Mouse (Mus musculus) erythroblast, embryonic 14.5 days (primary cell): ENCODE data around the gene Hdhd5.

ENCODE experiments used
- GATA1 ChIP-seq: IDR thresholded peaks from 2 replicates; pipeline ENCODE4 v1.6.1; 2012; ENCODE audit warnings: low read length, inconsistent platforms, mixed read lengths
- TAL1 ChIP-seq: IDR thresholded peaks from 3 replicates; pipeline ENCODE4 v1.6.1; 2012; ENCODE audit warnings: low read length, inconsistent platforms, mixed read lengths

GRCm38 (mm10) chr6:120519647-120520046, 11.5 kb downstream of the Hdhd5 start:
- no peak for TF ChIP-seq GATA1
- no peak for TF ChIP-seq TAL1
